Mouse (Mus musculus) left cerebral cortex, adult 8-10 months (tissue): ENCODE measurements at regions not wholly inside any gene's neighbourhood (a gene's known extent, or its start where the extent isn't known, plus 50 kb on each side); places are given as distances from the start of the nearest gene placed in this dataset.
"Not testable (repeated sequence)": the region's sequence is repeated elsewhere in the genome, so short reads cannot be mapped to it uniquely, and the experiment has no call there.

Source experiments
- DNase-seq, 2 experiments: peaks; one replicate each; pipeline ENCODE4 v3.0.0; 2022; ENCODE audit warnings: low spot score in 2 of 2

GRCm38 (mm10) chr4:124396566-124397283 is 213.9 kb downstream of the 3100002H09Rik start:
- DNase-seq: peak in 1 of 2 experiments; percentile 40

GRCm38 (mm10) chr4:124395966-124396395 is 214.6 kb downstream of the 3100002H09Rik start:
- no peak for DNase-seq

GRCm38 (mm10) chr4:124395069-124395965 is 215.3 kb downstream of the 3100002H09Rik start:
- DNase-seq: no peak

GRCm38 (mm10) chr4:124393595-124393994 is 217.0 kb downstream of the 3100002H09Rik start:
- peak in 1 of 2 experiments; percentile 35 for DNase-seq

- DNase-seq: no peak
Observed at GRCm38 (mm10) chr4:124389067-124389466, 221.5 kb downstream of the 3100002H09Rik start.

- DNase-seq: no peak
Observed at GRCm38 (mm10) chr4:124385106-124386055, 225.2 kb downstream of the 3100002H09Rik start.

GRCm38 (mm10) chr4:124376504-124376903 is 234.1 kb downstream of the 3100002H09Rik start:
- no peak for DNase-seq

GRCm38 (mm10) chr4:124375581-124375980 is 235.0 kb downstream of the 3100002H09Rik start:
- DNase-seq: no peak

- DNase-seq: no peak
Observed at GRCm38 (mm10) chr4:124368831-124369230, 241.8 kb downstream of the 3100002H09Rik start.

- no peak for DNase-seq
Observed at GRCm38 (mm10) chr4:124368085-124368484, 242.5 kb downstream of the 3100002H09Rik start.

GRCm38 (mm10) chr4:124360578-124360908 is 250.1 kb downstream of the 3100002H09Rik start:
- DNase-seq: no peak

GRCm38 (mm10) chr4:124359707-124360577 is 250.7 kb downstream of the 3100002H09Rik start:
- no peak for DNase-seq

- not testable (repeated sequence) for DNase-seq
Observed at GRCm38 (mm10) chr4:124358456-124358855, 252.1 kb downstream of the 3100002H09Rik start.

GRCm38 (mm10) chr4:124350361-124350760 is 260.2 kb downstream of the 3100002H09Rik start:
- DNase-seq: no peak

GRCm38 (mm10) chr4:124349610-124350295 is 260.9 kb downstream of the 3100002H09Rik start:
- DNase-seq: no peak

- no peak for DNase-seq
Observed at GRCm38 (mm10) chr4:124349055-124349454, 261.5 kb downstream of the 3100002H09Rik start.

- no peak for DNase-seq
Observed at GRCm38 (mm10) chr4:124340073-124340472, 270.5 kb downstream of the 3100002H09Rik start.

GRCm38 (mm10) chr4:124335726-124336125 is 274.9 kb downstream of the 3100002H09Rik start:
- DNase-seq: no peak

GRCm38 (mm10) chr4:124332974-124333373 is 277.6 kb downstream of the 3100002H09Rik start:
- DNase-seq: no peak

- no peak for DNase-seq
Observed at GRCm38 (mm10) chr4:124332416-124332815, 278.2 kb downstream of the 3100002H09Rik start.
